Mouse (Mus musculus) testis, adult 2 months (tissue): ENCODE measurements around the gene Zc3h18. TPM values are rescaled to one million over a fixed set of nuclear protein-coding genes. Genes with fewer than 3 reads are reported as not detected.

ENCODE experiments used
- H3K27ac ChIP-seq: fragments of 200-500 bp; 2 replicates; pipeline ENCODE4 v1.5.1; 2012; ENCODE audit warnings: low read depth, low read length; ENCODE audit not compliant: control insufficient read depth, insufficient read depth
- H3K27me3 ChIP-seq: fragments of 200-500 bp; 2 replicates; pipeline ENCODE4 v1.6.1; 2012; ENCODE audit warnings: mild to moderate bottlenecking, low read length, moderate library complexity; ENCODE audit not compliant: control insufficient read depth, insufficient read depth
- H3K36me3 ChIP-seq: fragments of 200-500 bp; 2 replicates; pipeline ENCODE4 v1.6.1; 2012; ENCODE audit warnings: mild to moderate bottlenecking, low read length; ENCODE audit not compliant: control insufficient read depth, insufficient read depth
- H3K4me1 ChIP-seq: fragments of 200-500 bp; 2 replicates; pipeline ENCODE4 v1.6.1; 2012; ENCODE audit warnings: low read length; ENCODE audit not compliant: control insufficient read depth, insufficient read depth
- H3K4me3 ChIP-seq: fragments of 200-500 bp; 2 replicates; pipeline ENCODE4 v1.5.1; 2012; ENCODE audit warnings: low read depth, mild to moderate bottlenecking, low read length, moderate library complexity, mixed read lengths; ENCODE audit not compliant: control insufficient read depth
- CTCF ChIP-seq: fragments of 200-500 bp; IDR thresholded peaks from 2 replicates; pipeline ENCODE4 v1.5.1; 2012; ENCODE audit warnings: low read depth, mild to moderate bottlenecking, inconsistent platforms, low read length, moderate library complexity; ENCODE audit not compliant: control insufficient read depth, insufficient read depth, insufficient replicate concordance
- POLR2A ChIP-seq: fragments of 200-500 bp; IDR thresholded peaks from 2 replicates; pipeline ENCODE4 v1.6.1; 2012; ENCODE audit warnings: low read depth, mild to moderate bottlenecking, inconsistent platforms, low read length, moderate library complexity; ENCODE audit not compliant: control insufficient read depth
- polyA plus RNA-seq: library from polyadenylated mRNA; depleted of rRNA; stranded (reverse); fragments of >200 nt; gene quantifications from 2 replicates; pipeline ENCODE4 v1.2.3, GENCODE M21; 2012; rRNA removed

Gene Zc3h18
- polyA plus RNA-seq, 1 experiment = 19.6 TPM

DNA sequence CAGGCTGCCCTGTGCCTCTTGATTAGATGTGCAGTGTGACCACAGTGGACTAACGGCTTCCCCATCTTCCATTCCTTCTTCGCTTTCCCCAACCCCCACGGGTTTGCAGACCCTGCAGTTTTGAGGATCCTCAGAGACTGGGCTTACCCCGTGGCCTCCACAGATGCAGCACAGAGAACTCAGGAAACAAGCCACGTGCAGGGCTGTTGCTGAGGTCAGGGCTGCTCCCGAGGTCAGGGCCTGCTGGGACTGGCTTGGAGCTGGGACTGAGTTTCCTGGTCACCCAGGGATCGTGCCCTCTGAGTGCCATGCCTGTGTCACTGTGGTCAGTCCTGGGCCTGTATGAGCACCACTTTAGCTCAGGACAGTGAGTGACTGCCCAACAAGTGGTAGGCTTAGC, 88.6 kb downstream of the Zc3h18 start:
- Histone ChIP-seq H3K4me1 (peaks cover 11% of the 10 kb centered on the region), H3K27me3 (no peaks in the 10 kb centered on the region), H3K4me3 (no peak overlapping the region), H3K36me3 (no peaks in the 10 kb centered on the region; the same call in 1 of the 2 replicates), H3K27ac (no peak overlapping the region)
- no peak for TF ChIP-seq CTCF
- no peak for TF ChIP-seq POLR2A

Other genes with a start within 250 kb of the Zc3h18 start
- gene Zfpm1, start 94.5 kb upstream of the Zc3h18 start, polyA plus RNA-seq = 35.2 and 35.7 TPM in 2 replicates
- 0.10 TPM in 1 of 2 replicates, not detected in the other for gene Trhr2, start 15.9 kb upstream of the Zc3h18 start, polyA plus RNA-seq
- gene Il17c, start 45.4 kb downstream of the Zc3h18 start, polyA plus RNA-seq = 0.16 TPM in 2 replicates
- gene Cyba, start 56.3 kb downstream of the Zc3h18 start, polyA plus RNA-seq = 8.0 and 11.0 TPM in 2 replicates
- 6.5 and 6.6 TPM in 2 replicates for gene Mvd, start 66.8 kb downstream of the Zc3h18 start, polyA plus RNA-seq
- gene Snai3, start 84.1 kb downstream of the Zc3h18 start, polyA plus RNA-seq = 3.7 and 3.8 TPM in 2 replicates
- 120 and 122 TPM in 2 replicates for gene Rnf166, start 99.5 kb downstream of the Zc3h18 start, polyA plus RNA-seq
- gene Ctu2, start 99.5 kb downstream of the Zc3h18 start, polyA plus RNA-seq = 29.3 and 37.7 TPM in 2 replicates
- 6.8 and 9.1 TPM in 2 replicates for gene Piezo1, start 174.7 kb downstream of the Zc3h18 start, polyA plus RNA-seq
- 4.5 and 5.0 TPM in 2 replicates for gene Cdt1, start 191.4 kb downstream of the Zc3h18 start, polyA plus RNA-seq
- 267 and 294 TPM in 2 replicates for gene Aprt, start 200.3 kb downstream of the Zc3h18 start, polyA plus RNA-seq
- 5.9 TPM in 2 replicates for gene Galns, start 234.9 kb downstream of the Zc3h18 start, polyA plus RNA-seq
- 100 and 102 TPM in 2 replicates for gene Trappc2l, start 235.0 kb downstream of the Zc3h18 start, polyA plus RNA-seq
- not detected in 2 replicates for gene Pabpn1l, start 246.1 kb downstream of the Zc3h18 start, polyA plus RNA-seq